Comparison of ENCODE assay signal across 8 mouse cellular contexts in genomic region chr10:80158307-80158986, GRCm38 (mm10). TPM values are rescaled to one million over a fixed set of nuclear protein-coding genes. Genes with fewer than 3 reads are reported as not detected.
DNase-seq lines count a peak whose midpoint lies in the region; ATAC-seq and TF ChIP-seq lines count a peak whose summit lies in the region.

No protein-coding gene starts in this region.

- H3K27ac ChIP-seq in layer of hippocampus, adult 2 months, result peak overlapping the region; percentile 89
- peak overlapping the region; percentile 95 for H3K27ac ChIP-seq in bone marrow, adult 2 months (ENCODE audit: control insufficient read depth, insufficient read depth, low read depth, low read length, poor library complexity)
- peak overlapping the region; percentile 92 for H3K27ac ChIP-seq in intestine, postnatal 0 days (ENCODE audit: low read depth, low read length)
- peak overlapping the region; percentile 71 for H3K27ac ChIP-seq in neural tube, embryonic 14.5 days (ENCODE audit: low read depth, low read length)

- no peaks in the 10 kb centered on the region for H3K9me3 ChIP-seq in intestine, postnatal 0 days (ENCODE audit: control insufficient read depth)
- H3K9me3 ChIP-seq in neural tube, embryonic 14.5 days (ENCODE audit: control insufficient read depth, low read length), result no peaks in the 10 kb centered on the region

- WGBS in bone marrow, adult 2 months, result 1% methylated on average over 18 of the region's 18 CpGs
- 8% methylated on average over 18 of the region's 18 CpGs for WGBS in intestine, postnatal 0 days
- WGBS in lung, adult 2 months, result 4% methylated on average over 18 of the region's 18 CpGs
- WGBS in neural tube, embryonic 14.5 days, result 15% methylated on average over 18 of the region's 18 CpGs

- H3K4me2 ChIP-seq in intestine, postnatal 0 days (replicated peaks; ENCODE audit: low read depth), result peak overlapping the region; percentile 25
- peak overlapping the region; percentile 51; the same call in 1 of the 2 replicates for H3K4me2 ChIP-seq in neural tube, embryonic 14.5 days (ENCODE audit: low read depth, low read length)

- DNase-seq in layer of hippocampus, adult 2 months (ENCODE audit: low spot score in 2 of 2), result no peak
- DNase-seq in layer of hippocampus, adult 18-20 months (ENCODE audit: low spot score in 2 of 2), result no peak
- peak; percentile 83 to 92 for DNase-seq in heart, adult 18-20 months
- peak; percentile 80 for DNase-seq in lung, adult 2 months

- peak; percentile 12 for ATAC-seq in intestine, postnatal 0 days
- no peak for ATAC-seq in neural tube, embryonic 14.5 days (ENCODE audit: low read depth)
- ATAC-seq in erythroid progenitor cell, adult 5-6 weeks (replicated peaks; ENCODE audit: low FRiP score, poor library complexity, severe bottlenecking), result no peak

- no peak for TF ChIP-seq CTCF in layer of hippocampus, adult 2 months (conservative IDR thresholded peaks at IDR 0.05)
- no peak for TF ChIP-seq CTCF in bone marrow, adult 2 months (IDR thresholded peaks at IDR 0.05; ENCODE audit: control insufficient read depth, insufficient read depth, low read length)
- no peak for TF ChIP-seq CTCF in intestine, postnatal 0 days (IDR thresholded peaks at IDR 0.05; ENCODE audit: low read depth)
- no peak for TF ChIP-seq CTCF in lung, adult 2 months (IDR thresholded peaks at IDR 0.05; ENCODE audit: insufficient read depth, low read length)

- no peaks in the 10 kb centered on the region for H3K27me3 ChIP-seq in intestine, postnatal 0 days (replicated peaks; ENCODE audit: control insufficient read depth, insufficient read depth, low read length)
- no peaks in the 10 kb centered on the region for H3K27me3 ChIP-seq in neural tube, embryonic 14.5 days (ENCODE audit: control insufficient read depth, insufficient read depth, low read length)

- peak; percentile 79 for TF ChIP-seq POLR2A in bone marrow, adult 2 months (IDR thresholded peaks at IDR 0.05; ENCODE audit: borderline replicate concordance, control insufficient read depth, low read depth, low read length)
- TF ChIP-seq POLR2A in lung, adult 2 months (IDR thresholded peaks at IDR 0.05; ENCODE audit: borderline replicate concordance, extremely low read depth, low read depth, low read length), result peak; percentile 85; the same call in 1 of the 2 replicates

- H3K36me3 ChIP-seq in intestine, postnatal 0 days (ENCODE audit: control insufficient read depth, insufficient read depth), result peaks cover 42% of the 10 kb centered on the region
- H3K36me3 ChIP-seq in neural tube, embryonic 14.5 days (ENCODE audit: control insufficient read depth, insufficient read depth, low read length), result peaks cover 42% of the 10 kb centered on the region

- H3K4me3 ChIP-seq in layer of hippocampus, adult 2 months, result peak overlapping the region; percentile 17; the same call in 1 of the 2 replicates
- H3K4me3 ChIP-seq in bone marrow, adult 2 months (replicated peaks; ENCODE audit: control insufficient read depth, low read depth, low read length), result peak overlapping the region; percentile 43
- H3K4me3 ChIP-seq in intestine, postnatal 0 days (ENCODE audit: low read depth, low read length), result no peak overlapping the region
- peak overlapping the region; percentile 0 for H3K4me3 ChIP-seq in lung, adult 2 months (replicated peaks; ENCODE audit: extremely low read depth, low read depth, low read length)
- H3K4me3 ChIP-seq in neural tube, embryonic 14.5 days (ENCODE audit: low read depth, low read length), result no peak overlapping the region

- H3K4me1 ChIP-seq in bone marrow, adult 2 months (ENCODE audit: control insufficient read depth, insufficient read depth, low read length), result peaks cover 22% of the 10 kb centered on the region
- peaks cover 36% of the 10 kb centered on the region for H3K4me1 ChIP-seq in intestine, postnatal 0 days (replicated peaks; ENCODE audit: control insufficient read depth, insufficient read depth, low read length)
- H3K4me1 ChIP-seq in lung, adult 2 months (ENCODE audit: control insufficient read depth, insufficient read depth, low read length), result peaks cover 42% of the 10 kb centered on the region
- peaks cover 33% of the 10 kb centered on the region for H3K4me1 ChIP-seq in neural tube, embryonic 14.5 days (ENCODE audit: control insufficient read depth, insufficient read depth, low read length)

- H3K9ac ChIP-seq in intestine, postnatal 0 days (ENCODE audit: low read depth, low read length), result 0 out of 2 replicates have a peak overlapping the region, but pooled peaks have one; percentile 43
- no peak overlapping the region for H3K9ac ChIP-seq in neural tube, embryonic 14.5 days (replicated peaks; ENCODE audit: low read depth, low read length)

RNA-seq across cellular contexts. Expression of gene Cirbp, which starts 7.3 kb away (rescaled TPM):
- 100 to 1,000 TPM in 1 of 2 experiments, 10 to 100 TPM in 1; 88.3 to 103 TPM for total RNA-seq in layer of hippocampus, adult 2 months (2021)
- total RNA-seq in layer of hippocampus, adult 18-20 months (2021), result 10 to 100 TPM; 60.7 to 76.4 TPM
- polyA plus RNA-seq in bone marrow, adult 2 months (2011; ENCODE audit: insufficient read depth, insufficient read length, low replicate concordance, missing spikeins), result 200 and 277 TPM in 2 replicates
- total RNA-seq in heart, adult 18-20 months (2021), result 10 to 100 TPM; 46.3 to 54.9 TPM
- 222 and 228 TPM in 2 replicates for polyA plus RNA-seq in intestine, postnatal 0 days (2015; fragmentation: Nextera tagmentation; extraction: Ambion mirVana)
- polyA plus RNA-seq in lung, adult 2 months (2012; rRNA removed), result 162 and 200 TPM in 2 replicates
- polyA plus RNA-seq in neural tube, embryonic 14.5 days (2014; fragmentation: Nextera tagmentation; extraction: Ambion mirVana), result 249 and 286 TPM in 2 replicates
- 10.1 and 19.7 TPM in 2 replicates for total RNA-seq in erythroid progenitor cell, adult 5-6 weeks (2015; ENCODE audit: low replicate concordance)
- 33.5 and 39.6 TPM in 2 replicates for total RNA-seq in erythroid progenitor cell, adult 5-6 weeks (2017; ENCODE audit: low replicate concordance)

RNA-seq across cellular contexts. Expression of gene Midn, which starts 10.4 kb away (rescaled TPM):
- 10 to 100 TPM; 53.1 to 54.5 TPM for total RNA-seq in layer of hippocampus, adult 2 months (2021)
- 10 to 100 TPM; 59.4 to 68.4 TPM for total RNA-seq in layer of hippocampus, adult 18-20 months (2021)
- polyA plus RNA-seq in bone marrow, adult 2 months (2011; ENCODE audit: insufficient read depth, insufficient read length, low replicate concordance, missing spikeins), result 36.0 and 53.2 TPM in 2 replicates
- 100 to 1,000 TPM; 117 to 125 TPM for total RNA-seq in heart, adult 18-20 months (2021)
- 18.1 and 19.5 TPM in 2 replicates for polyA plus RNA-seq in intestine, postnatal 0 days (2015; fragmentation: Nextera tagmentation; extraction: Ambion mirVana)
- polyA plus RNA-seq in lung, adult 2 months (2012; rRNA removed), result 110 and 150 TPM in 2 replicates
- 38.8 and 39.8 TPM in 2 replicates for polyA plus RNA-seq in neural tube, embryonic 14.5 days (2014; fragmentation: Nextera tagmentation; extraction: Ambion mirVana)
- 20.1 and 23.8 TPM in 2 replicates for total RNA-seq in erythroid progenitor cell, adult 5-6 weeks (2015; ENCODE audit: low replicate concordance)
- total RNA-seq in erythroid progenitor cell, adult 5-6 weeks (2017; ENCODE audit: low replicate concordance), result 12.5 and 18.2 TPM in 2 replicates

RNA-seq across cellular contexts. Expression of gene 1600002K03Rik, which starts 14.3 kb away (rescaled TPM):
- 1 to 10 TPM; 7.0 to 7.4 TPM for total RNA-seq in layer of hippocampus, adult 2 months (2021)
- total RNA-seq in layer of hippocampus, adult 18-20 months (2021), result 1 to 10 TPM; 6.4 to 6.5 TPM
- polyA plus RNA-seq in bone marrow, adult 2 months (2011; ENCODE audit: insufficient read depth, insufficient read length, low replicate concordance, missing spikeins), result 8.8 and 23.7 TPM in 2 replicates
- 1 to 10 TPM; 4.2 to 5.7 TPM for total RNA-seq in heart, adult 18-20 months (2021)
- polyA plus RNA-seq in intestine, postnatal 0 days (2015; fragmentation: Nextera tagmentation; extraction: Ambion mirVana), result 12.7 and 13.9 TPM in 2 replicates
- 11.2 and 14.0 TPM in 2 replicates for polyA plus RNA-seq in lung, adult 2 months (2012; rRNA removed)
- polyA plus RNA-seq in neural tube, embryonic 14.5 days (2014; fragmentation: Nextera tagmentation; extraction: Ambion mirVana), result 6.4 and 7.8 TPM in 2 replicates
- total RNA-seq in erythroid progenitor cell, adult 5-6 weeks (2015; ENCODE audit: low replicate concordance), result not detected in 2 replicates
- not detected in 2 replicates for total RNA-seq in erythroid progenitor cell, adult 5-6 weeks (2017; ENCODE audit: low replicate concordance)

RNA-seq across cellular contexts. Expression of gene Cbarp, which starts 17.8 kb away (rescaled TPM):
- total RNA-seq in layer of hippocampus, adult 2 months (2021), result 100 to 1,000 TPM; 331 to 341 TPM
- total RNA-seq in layer of hippocampus, adult 18-20 months (2021), result 100 to 1,000 TPM; 362 to 363 TPM
- 3.4 and 3.7 TPM in 2 replicates for polyA plus RNA-seq in bone marrow, adult 2 months (2011; ENCODE audit: insufficient read depth, insufficient read length, low replicate concordance, missing spikeins)
- 1 to 10 TPM; 2.7 to 3.1 TPM for total RNA-seq in heart, adult 18-20 months (2021)
- 2.1 and 2.7 TPM in 2 replicates for polyA plus RNA-seq in intestine, postnatal 0 days (2015; fragmentation: Nextera tagmentation; extraction: Ambion mirVana)
- 29.9 and 31.5 TPM in 2 replicates for polyA plus RNA-seq in lung, adult 2 months (2012; rRNA removed)
- polyA plus RNA-seq in neural tube, embryonic 14.5 days (2014; fragmentation: Nextera tagmentation; extraction: Ambion mirVana), result 82.2 and 101 TPM in 2 replicates
- total RNA-seq in erythroid progenitor cell, adult 5-6 weeks (2015; ENCODE audit: low replicate concordance), result not detected in 2 replicates
- total RNA-seq in erythroid progenitor cell, adult 5-6 weeks (2017; ENCODE audit: low replicate concordance), result not detected in 2 replicates

RNA-seq across cellular contexts. Expression of gene Atp5d, which starts 20.0 kb away (rescaled TPM):
- 100 to 1,000 TPM; 332 to 344 TPM for total RNA-seq in layer of hippocampus, adult 2 months (2021)
- 100 to 1,000 TPM; 354 to 359 TPM for total RNA-seq in layer of hippocampus, adult 18-20 months (2021)
- 131 and 178 TPM in 2 replicates for polyA plus RNA-seq in bone marrow, adult 2 months (2011; ENCODE audit: insufficient read depth, insufficient read length, low replicate concordance, missing spikeins)
- 1,000 to 10,000 TPM; 1,096 to 1,108 TPM for total RNA-seq in heart, adult 18-20 months (2021)
- polyA plus RNA-seq in intestine, postnatal 0 days (2015; fragmentation: Nextera tagmentation; extraction: Ambion mirVana), result 1,009 and 1,013 TPM in 2 replicates
- 709 and 1,054 TPM in 2 replicates for polyA plus RNA-seq in lung, adult 2 months (2012; rRNA removed)
- 472 and 519 TPM in 2 replicates for polyA plus RNA-seq in neural tube, embryonic 14.5 days (2014; fragmentation: Nextera tagmentation; extraction: Ambion mirVana)
- total RNA-seq in erythroid progenitor cell, adult 5-6 weeks (2015; ENCODE audit: low replicate concordance), result 89.3 and 94.8 TPM in 2 replicates
- total RNA-seq in erythroid progenitor cell, adult 5-6 weeks (2017; ENCODE audit: low replicate concordance), result 19.4 and 39.9 TPM in 2 replicates

Comparison
In these comparisons a context has a peak if more than half of its experiments do, and no peak if none do; other contexts are left out.
1. DNase-seq: peak in heart, adult 18-20 months (2 of 2) and lung, adult 2 months (single experiment); none in layer of hippocampus, adult 2 months (0 of 2) and layer of hippocampus, adult 18-20 months (0 of 2).
2. H3K4me3 ChIP-seq: peak in layer of hippocampus, adult 2 months (single experiment), bone marrow, adult 2 months (single experiment) and lung, adult 2 months (single experiment); none in intestine, postnatal 0 days (single experiment) and neural tube, embryonic 14.5 days (single experiment).
3. RNA of gene 1600002K03Rik, which starts 14.3 kb away (total RNA-seq): 7.0 to 7.4 TPM in layer of hippocampus, adult 2 months, 6.4 to 6.5 TPM in layer of hippocampus, adult 18-20 months and 4.2 to 5.7 TPM in heart, adult 18-20 months; not detected in erythroid progenitor cell, adult 5-6 weeks; every median in the first group is over 4 times any median in the second.
4. Peak in every context shown above with its lines, with median percentiles within 50 percentile points of each other: H3K27ac ChIP-seq.